Mouse (Mus musculus) ovary, adult 18-20 months (tissue): ENCODE results near the gene Gm19426.
"Not testable (repeated sequence)": the region's sequence is repeated elsewhere in the genome, so short reads cannot be mapped to it uniquely, and the experiment has no call there.

Experiments used
- DNase-seq: peaks from one replicate; pipeline ENCODE4 v3.0.0; 2022; ENCODE audit warnings: low spot score, mixed read lengths

Gene Gm19426

DNA sequence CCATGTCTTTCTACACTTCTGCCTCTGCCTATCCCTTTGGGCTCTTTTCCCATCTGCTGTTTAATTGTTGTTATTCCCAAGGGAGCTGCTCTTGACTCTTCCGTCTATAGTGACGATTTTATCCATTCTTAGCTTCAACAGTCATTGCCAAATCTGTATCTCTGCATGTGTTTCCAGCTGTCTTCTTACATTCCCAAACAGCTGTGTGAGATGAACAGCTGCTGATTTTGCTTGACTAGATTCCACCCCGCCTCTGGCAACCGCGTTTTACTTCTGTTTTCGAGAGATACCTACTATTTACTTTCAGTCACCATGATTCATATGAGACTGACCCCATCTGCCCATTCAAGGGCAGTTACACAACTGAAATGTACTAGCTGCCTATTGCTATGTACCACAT is 6.7 kb upstream of the Gm19426 start:
- DNase-seq, result no peak

DNA sequence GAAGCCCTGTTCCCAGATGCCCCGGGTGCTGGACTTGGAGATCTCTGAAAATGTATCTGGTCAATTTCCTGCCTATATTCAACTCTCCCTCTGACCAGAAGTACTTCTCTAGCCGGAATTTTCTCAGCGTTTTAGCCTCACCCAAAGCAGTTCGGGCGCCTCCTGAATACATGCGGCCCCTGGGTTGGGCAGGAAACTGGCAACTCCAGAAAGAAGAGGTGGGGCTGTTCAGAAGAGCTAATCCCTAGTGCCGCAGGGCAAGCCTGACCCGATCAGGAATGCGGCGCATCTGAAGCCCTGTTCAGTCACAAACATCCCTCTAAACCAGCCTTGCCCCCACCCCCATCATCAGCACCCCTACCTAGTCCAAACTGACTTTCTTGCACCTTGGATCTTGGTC is 671 bp upstream of the Gm19426 start:
- DNase-seq, result no peak

DNA sequence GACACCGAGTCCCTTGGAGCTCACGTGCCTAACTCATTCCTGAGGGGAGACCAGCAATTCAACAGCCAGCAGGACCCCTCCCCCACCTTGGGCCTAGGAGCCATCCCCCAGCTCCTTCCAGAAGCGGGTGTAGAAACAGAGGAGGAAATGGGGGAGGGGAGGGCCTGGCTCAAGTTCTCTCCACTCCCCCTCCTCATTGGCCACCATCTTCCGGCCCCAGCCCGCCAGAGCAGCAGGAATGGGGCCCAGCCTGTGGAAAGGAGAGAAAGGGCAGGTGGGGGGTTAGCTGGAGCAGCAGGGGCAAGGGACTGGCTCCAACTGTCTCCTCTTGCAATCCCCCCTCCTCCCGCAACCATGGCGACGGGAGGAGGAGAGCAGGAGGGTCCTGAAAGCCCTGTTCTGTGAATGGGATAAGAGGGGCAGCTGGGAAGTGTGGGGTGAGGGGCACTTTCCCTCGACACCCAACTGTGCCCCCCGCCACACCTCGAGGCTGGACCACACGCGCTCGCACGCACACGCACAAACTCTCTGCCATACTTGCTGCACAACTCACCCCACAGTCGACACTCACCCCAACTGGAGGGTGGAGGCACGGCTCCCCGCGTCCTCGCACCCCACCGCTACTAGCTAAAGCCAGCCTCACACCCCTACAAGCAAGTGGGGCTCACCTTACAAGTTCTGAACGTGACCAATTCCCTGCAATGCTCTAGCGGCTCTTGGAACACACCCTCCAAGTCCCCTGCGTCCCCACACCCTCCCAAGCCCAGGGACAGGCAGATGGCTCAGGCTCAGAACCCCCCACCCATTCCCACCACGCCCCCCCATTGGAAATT is 788 bp downstream of the Gm19426 start:
- no peak for DNase-seq

DNA sequence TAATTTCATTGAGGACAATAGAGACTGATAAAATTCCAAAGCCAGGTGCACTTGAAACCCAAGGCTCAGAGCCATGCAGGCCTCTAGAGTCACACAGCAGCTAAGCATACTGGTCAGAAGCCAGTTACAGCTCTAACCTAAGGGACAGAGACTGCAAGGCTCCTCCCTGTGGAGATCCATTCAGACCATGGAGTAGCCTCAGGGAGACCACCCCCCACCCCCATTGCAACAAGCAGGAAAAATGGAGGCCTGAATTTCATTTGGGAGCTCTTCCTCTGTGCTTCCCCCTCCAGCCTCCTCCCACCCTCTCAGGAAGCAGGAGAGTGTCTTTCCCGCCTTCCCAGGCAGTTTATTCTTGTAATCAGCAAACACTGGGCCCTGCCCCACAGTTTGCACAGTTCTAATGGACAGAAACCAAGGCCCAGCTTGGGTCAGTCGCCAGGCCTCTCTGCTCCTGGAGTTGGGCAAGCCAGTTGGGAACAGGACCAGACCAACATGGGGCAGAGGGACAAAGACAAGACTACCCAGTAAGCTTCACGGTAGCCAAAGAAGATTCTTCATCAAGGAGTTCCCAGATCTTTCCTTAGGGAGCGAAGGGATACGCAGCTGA is 1.5 kb downstream of the Gm19426 start:
- DNase-seq, result no peak

DNA sequence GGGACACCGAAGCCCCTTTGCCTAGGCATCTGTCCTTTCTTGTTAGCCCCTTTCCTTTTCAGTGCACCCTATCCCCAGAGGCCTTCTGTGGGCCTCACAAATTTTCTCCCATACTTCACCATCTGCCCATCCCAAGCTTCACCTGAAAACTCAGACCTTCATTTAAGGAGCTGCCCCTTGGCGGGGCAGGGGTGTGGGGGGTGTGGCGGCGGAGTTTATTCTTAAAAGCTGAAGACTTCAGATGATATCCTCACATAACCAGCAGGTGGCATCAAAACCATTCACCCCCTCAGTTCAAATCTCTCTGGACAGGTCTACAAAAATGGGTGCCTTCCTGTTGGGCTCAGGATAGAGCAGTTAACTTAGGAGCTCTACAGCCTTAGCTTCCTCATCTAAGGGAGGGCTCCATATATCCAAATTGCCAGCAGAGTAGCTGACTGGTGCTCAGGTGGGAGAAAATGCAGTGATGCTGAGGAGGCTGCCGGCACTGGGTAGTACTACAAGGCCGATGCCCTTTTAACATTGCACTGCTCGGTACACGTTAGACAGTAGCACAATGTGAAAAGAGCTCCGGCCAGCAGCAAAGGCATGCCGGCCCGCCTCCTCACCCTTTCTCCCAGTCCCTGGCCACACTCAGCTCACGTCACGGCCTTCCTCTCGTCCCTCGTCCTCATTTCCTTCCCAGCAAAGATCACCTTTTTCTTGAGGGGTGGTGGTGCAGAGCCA is 2.7 kb downstream of the Gm19426 start:
- no peak for DNase-seq

DNA sequence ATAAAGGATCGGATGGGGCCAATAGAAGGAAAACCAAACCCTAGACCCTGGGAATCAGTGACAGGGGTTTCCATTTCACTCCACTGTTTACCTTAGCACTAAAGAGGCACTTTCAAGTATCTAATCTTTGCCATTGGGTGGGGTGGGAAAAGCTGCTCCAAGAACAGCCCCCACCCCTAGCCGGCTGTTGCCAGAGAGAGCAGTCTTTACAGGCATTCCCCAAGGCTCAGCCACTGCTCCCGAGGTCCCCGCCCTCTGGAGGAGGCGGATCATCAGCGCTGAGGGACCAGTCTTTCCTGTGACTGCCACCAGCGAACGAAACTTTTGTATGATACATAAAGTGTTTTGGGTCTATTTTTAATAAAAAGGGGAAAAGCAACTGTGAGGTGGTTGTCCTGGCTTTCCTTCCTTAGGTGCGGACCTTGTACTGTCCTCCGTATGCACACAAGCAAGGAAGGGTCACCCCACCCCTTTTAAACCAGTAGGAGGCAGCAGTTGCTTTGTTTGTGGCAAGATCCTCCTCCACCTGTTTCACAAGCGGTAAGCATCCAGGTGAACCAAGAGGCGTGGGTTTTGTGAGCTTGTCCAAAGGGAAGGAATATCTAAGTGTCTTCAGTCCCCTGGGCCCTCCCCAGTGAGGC is 5.1 kb downstream of the Gm19426 start:
- DNase-seq, result no peak

DNA sequence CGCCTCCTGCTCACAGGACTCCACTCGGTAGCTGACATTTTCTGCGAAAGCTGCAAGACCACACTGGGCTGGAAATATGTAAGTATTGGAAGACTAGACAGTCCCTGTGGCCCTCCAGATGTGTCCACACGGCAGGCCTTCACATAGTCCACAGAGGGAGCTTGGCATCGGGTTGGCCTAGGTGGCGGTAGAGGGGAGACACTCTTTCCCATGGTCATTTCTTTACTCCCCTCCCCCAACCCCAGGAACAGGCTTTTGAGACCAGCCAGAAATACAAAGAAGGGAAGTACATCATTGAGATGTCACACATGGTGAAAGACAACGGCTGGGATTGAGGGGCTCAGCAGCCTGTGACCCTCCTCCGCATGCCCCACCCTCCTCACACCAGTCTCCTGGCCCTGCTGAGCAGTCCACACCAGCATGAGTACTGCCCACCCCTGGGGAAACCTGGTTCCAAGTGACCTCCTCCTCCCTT is 6.0 kb downstream of the Gm19426 start:
- DNase-seq, result no peak

DNA sequence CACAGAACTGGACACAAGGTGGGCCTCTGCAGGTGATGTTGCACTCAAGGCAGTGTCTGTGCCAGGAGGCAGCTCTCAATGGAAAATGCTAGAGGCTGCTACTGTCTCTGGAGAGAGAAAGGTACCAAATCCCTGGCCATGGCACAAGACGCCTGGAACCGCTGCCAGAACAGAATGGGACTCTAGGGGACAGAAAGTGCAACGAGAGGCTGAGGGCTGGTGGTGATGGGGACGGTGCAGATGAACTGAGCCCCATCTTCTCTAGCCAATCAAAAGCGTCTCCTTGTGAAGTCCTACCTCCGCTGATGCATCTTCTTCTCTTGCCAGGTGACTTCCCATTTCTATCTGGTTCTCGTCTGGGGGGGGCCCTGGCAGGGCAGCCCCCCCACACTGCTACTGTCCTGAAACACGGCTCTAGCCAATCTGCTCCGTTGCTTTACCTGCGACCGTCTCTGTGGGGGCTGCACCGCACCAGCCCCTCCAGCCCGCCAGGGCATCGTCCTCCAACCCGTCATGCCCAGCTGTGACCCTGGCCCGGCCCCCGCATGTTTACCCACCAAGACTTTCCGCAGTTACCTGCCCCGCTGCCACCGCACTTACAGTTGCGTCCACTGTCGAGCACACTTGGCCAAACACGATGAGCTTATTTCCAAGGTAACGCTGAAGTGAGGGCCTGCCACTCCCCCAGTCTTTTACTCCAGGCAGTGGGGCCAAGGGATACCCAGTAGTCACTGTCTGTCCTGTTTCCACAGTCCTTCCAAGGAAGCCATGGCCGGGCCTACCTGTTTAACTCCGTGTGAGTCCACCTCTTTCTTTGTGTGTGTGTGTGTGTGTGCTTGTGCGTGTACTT is 6.9 kb downstream of the Gm19426 start:
- no peak for DNase-seq

DNA sequence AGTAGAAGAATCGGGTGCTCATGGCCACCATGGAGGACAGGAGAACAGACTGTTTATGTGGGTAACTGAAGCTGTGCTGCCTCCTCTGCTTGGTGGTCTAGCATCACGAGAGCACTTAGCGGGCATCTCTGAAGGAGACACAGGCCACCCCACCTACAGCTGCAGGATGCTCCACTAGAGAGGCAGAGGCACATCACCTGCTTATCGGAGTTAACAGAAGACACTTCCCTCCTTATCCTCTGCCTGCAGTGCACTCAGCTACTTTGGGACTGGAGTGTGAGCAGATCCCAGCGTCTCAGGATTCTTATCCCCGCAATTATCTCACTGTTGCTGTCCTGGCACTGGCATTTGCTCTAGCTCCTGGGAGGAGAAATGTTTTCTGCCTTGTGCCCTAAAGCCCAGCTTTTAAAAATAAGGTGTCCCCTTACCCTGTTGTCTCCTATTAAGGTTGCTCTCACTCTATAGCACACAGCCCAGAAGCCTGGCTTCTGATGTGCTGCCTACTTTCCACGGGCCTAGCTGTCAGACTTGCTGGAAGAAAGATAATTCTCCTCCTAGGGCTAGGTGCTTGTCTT is 8.0 kb downstream of the Gm19426 start:
- no peak for DNase-seq

DNA sequence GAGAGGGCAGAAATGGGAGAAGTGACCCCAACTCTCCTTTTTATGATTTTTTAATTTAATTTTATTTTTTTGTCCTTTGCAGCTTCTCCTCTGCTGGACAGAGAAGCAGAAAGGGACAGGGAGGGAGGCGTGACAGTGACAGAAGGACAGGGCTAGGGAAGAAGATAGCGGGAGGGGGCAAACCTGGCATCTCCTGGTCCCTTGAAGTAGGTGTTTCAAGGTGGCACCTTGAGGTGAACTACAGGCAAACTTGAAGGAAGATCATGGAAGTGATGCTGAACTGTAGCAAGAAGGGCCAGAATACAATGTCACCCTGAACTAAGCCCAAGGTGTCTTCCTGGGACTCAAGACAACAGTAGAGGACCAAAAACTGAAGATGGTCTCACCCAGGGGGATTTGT is 8.5 kb downstream of the Gm19426 start:
- DNase-seq, result no peak

DNA sequence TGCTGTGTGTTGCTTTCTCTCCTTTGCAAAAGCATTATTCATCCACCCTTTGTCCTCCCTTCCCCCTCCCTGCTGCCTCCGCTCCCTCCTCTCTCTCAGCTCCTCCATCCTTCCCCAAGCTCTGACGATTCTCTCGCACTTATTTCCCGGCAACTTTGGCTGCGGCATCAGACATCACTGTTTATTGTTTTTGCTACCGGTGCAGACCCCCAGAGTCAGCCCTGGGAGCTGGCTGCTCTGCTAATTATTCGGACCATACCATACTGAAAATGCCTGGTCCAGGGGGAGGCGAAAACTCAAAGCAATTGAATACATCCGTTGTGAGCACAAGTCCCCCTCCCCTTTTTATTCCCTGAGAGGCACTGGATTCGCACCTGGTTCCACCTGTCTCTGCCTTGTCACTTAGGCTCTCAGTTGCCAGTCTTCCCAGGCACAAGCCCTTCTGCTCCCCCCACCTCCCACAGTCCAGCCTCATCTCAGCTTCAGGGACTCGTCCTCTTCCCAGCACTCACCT is 9.0 kb downstream of the Gm19426 start:
- DNase-seq, result no peak

DNA sequence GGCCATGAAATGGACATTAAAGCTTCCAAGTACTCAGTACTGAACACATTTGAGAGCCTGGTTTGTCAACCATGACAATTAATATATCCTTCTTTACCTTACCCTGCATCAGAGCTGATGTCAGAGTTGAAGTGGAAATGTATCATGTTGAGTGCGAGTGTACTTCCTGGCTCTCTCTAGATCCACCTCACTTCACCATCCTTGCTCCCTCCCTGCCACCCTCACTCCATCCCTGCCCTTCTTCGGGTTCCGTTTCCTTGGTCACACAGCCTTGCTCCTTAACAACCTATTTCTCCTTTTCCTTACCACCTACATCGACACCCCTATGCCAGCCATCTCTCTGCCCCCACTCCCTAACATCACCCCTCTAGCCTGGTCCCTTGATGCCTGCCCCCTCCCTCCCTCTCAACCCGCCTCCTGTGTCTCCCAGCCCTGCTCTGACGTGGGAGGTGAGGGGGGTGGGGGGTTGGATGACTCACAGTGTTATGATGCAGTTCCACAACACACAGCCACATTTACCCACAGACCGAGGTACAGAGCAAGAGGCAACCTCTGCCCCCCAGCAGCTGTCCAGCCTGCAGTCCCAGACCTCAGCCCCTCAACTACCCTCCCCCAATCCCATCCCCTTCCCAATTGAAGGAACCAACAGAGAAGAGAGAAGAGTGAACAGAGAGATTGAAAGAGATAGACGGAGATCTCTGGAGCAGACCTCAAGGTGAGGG is 9.7 kb downstream of the Gm19426 start, which contains the start of gene Ypel4:
Gene Ypel4 (plus strand): TSS at position 480 of the 722 bp plus-strand sequence.
- no peak for DNase-seq

DNA sequence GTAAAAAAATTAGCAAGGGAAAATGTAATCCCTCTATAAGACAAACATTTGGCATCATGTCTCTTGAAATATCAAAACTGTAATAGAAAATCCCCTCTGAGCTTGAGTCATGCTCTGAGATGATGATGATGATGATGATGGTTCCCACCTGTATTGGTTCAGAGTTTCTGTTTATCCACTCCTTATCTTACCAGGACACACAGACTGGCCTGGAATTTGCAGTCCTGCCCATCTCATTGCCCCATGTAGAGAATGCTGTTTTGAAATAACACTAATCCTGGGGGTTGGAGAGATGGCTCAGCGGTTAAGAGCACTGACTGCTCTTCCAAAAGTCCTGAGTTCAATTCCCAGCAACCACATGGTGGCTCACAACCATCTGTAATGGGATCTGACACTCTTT is 11.1 kb downstream of the Gm19426 start:
- DNase-seq, result no peak

DNA sequence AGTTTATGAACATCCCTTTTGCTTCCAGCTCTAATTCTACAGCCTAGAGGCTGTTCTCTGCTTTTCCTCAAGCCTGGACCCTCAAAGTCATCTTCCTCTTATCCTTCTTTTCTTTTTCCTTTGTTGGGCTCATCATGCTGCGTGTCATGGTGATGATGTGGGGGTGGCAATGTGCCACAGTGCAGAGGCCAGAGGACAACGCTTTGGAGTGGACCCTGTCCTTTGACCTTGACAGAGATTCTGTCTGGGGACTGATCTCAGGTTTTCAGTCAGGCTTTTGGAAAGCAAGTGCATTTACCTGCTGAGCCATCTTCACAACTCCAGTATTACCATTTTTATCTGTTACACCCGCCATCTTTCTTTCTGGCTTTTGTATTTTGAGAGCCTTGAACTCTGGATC is 12.2 kb downstream of the Gm19426 start:
- DNase-seq, result no peak

DNA sequence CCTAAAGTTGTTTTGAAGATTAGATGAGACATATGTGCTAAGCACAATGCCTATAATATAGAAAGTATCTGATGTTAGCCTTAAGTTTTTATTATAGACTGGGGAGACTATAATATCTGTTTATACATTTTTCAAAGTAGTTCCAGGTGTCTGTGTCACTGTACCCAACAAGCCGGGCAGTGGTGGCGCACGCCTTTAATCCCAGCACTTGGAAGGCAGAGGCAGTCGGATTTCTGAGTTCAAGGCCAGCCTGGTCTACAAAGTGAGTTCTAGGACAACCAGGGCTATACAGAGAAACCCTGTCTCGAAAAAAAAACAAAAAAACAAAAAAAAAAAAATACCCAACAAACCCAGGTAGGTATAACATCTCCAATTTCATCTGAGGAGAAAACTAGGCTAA is 15.3 kb downstream of the Gm19426 start:
- not testable (repeated sequence) for DNase-seq

DNA sequence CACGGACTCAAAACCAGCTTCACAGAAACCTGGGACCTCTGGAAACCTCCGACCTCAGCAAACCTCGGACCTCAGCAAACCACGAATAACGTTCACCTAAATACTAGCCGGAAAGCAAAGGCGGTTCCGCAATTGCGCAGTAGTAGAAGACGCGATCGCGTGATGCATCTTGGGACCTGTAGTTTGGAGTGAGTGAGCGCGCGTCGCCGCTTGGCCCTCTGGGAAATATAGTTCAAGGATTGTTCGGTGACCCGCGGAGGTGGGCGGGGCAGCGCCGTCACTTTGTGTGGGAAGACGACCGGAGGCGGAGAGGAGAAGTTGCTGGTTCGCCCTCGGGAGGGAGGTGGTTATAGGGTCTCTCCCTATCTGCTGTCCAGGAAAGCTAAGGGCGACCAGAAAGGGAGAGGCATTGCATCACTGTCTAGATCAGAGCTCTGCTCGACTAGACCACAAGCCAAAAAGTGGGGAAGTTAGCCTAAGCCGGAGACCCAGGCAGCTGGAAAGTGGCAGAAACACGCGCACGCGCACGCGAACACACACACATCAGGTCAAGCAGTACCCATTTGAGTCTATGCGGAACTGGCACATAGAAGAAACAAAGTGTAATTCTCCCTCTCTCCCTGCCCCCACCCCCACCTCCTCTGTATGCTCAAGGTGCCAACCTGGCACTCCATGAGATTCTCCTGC is 16.1 kb downstream of the Gm19426 start, which contains the start of gene Clp1:
Gene Clp1 (minus strand): TSS at position 179 of the 687 bp plus-strand sequence.
- peak; percentile 93 for DNase-seq

DNA sequence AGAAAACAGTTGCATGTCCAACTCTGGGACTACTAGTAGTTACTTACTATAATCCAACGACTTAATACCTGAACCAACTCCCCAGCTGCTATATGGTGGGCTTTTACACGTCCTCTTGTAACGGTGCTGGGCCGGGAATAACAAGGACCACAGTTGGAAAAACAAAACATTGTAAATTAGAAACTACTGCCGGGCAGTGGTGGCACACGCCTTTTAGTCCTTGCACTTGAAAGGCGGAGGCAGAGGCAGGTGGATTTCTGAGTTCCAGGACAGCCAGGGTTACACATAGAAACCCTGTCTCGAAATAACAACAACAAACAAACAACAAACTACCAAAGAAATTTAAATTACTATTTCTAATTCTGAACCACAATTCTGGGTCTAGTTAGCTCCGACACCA is 16.7 kb downstream of the Gm19426 start:
- DNase-seq, result no peak

DNA sequence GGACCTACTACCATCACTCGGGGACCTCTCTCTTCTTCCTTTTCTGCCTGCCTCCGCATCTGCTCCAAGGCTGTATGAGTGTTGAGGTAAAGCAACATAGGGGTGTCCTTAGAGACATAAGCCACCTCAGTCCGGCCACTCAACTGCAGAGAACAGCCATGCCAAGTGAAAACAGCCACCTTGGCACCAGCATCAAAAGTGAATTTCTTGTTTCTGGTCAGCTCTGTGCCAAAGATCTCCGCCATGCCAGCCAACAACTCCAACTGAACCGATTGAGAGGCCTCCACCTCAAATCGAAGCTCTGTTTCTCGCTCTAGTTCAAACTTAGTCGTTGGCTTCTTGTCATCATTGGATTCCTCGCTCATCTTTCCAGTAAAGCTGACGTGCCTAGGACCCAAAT is 17.7 kb downstream of the Gm19426 start:
- no peak for DNase-seq

DNA sequence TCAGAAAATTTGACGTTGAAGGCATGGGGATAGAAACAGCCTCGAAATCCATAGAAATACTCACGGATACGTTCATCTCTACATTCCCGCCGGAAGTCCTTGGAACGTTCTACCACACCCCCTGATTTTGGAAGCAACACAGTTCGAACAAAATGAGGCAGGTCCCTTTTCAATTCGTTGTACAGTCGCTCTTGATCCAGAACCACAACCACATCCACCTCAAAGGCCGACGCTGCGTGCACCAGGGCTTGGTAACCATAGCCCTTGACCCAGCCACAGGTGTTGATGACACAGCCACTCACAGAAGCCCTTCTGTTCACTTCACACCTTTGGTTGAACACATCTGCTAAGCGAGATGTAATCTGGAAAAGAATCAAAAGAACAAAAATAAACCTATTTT is 19.6 kb downstream of the Gm19426 start:
- no peak for DNase-seq
